Mouse (Mus musculus) layer of hippocampus, postnatal 36 days (tissue): ENCODE measurements around the gene Gm7247. TPM values are rescaled to one million over a fixed set of nuclear protein-coding genes. Genes with fewer than 3 reads are reported as not detected.
A peak's percentile ranks its signal among the peaks of the same experiment; 100 is the strongest.
"Not testable (repeated sequence)": the region's sequence is repeated elsewhere in the genome, so short reads cannot be mapped to it uniquely, and the experiment has no call there.

Source experiments
- DNase-seq, 2 experiments: peaks; one replicate each; pipeline ENCODE4 v3.0.0; 2022
- total RNA-seq, 2 experiments: library from RNA; stranded (reverse); gene quantifications; 2 replicates each; pipeline ENCODE4 v1.2.3; 2021

Gene Gm7247
- total RNA-seq = not detected

- no peak for DNase-seq
These were observed at the start of gene Gm7247 for GRCm38 (mm10) chr14:51361456-51361855. Gene Gm7247 (plus strand): TSS chr14:51361756.

DNA sequence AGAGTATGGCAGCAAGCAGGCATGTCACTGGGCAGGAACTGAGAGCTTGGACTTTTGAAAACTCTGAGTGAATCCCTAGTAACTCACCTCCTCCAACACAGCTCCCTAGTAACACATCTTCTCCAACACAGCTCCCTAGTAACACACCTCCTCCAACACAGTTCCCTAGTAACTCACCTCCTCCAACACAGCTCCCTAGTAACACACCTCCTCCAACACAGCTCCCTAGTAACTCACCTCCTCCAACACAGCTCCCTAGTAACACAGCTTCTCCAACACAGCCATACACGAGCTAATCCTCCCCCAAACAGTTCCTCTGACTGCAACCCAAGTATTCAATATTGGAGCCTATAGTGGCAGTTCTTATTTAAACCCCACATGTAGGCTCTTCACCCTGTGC, 37.6 kb upstream of the Gm7247 start:
- no peak for DNase-seq

GRCm38 (mm10) chr14:51346027-51346426, 15.5 kb upstream of the Gm7247 start:
- no peak for DNase-seq

GRCm38 (mm10) chr14:51358111-51358982, 3.2 kb upstream of the Gm7247 start:
- DNase-seq = peak; percentile 18 to 19

- DNase-seq = no peak
These were observed 21.2 kb downstream of the Gm7247 start for GRCm38 (mm10) chr14:51382805-51383204.

- DNase-seq = no peak
These were observed 22.8 kb downstream of the Gm7247 start for GRCm38 (mm10) chr14:51384351-51384750.

DNA sequence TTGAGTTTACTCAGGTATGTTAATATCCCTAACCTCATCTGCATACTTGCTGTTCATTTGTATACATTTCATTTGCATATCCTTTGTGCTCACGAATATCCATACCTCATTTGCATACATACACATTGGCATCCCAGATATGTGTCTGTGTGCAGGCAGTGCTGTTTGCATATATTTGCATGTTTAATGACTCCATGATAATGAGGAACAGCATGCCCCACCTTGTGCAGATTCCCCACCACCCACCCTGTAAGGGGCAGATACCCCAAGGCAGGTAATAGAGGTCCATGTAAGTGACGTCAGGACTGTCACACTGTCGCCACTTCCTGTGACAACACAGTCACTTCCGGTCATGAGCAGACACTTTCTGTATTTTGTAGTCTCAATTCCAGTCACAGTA, 24.2 kb downstream of the Gm7247 start:
- DNase-seq = no peak

DNA sequence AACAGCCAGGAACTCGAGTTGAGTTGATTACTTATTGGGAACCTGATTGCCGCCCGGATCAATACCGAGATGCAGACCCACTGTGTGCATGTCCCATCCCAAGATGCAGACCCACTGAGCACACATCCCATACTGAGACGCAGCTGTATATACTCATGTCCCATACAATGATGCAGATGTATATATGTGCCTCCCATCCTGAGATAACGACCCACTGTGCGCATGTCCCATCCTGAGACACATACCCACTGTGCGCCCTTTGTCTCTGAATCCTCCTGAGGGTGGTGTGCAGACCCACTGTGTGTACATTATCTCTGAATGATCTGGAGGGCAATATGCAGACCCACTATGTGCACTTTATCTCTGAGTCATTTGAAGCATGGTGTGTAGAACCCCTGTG, 26.2 kb downstream of the Gm7247 start:
- DNase-seq = no peak

GRCm38 (mm10) chr14:51388222-51388621, 26.7 kb downstream of the Gm7247 start:
- DNase-seq = no peak

- DNase-seq = no peak
These were observed 49.0 kb downstream of the Gm7247 start, which contains the start of gene Vmn2r88 for GRCm38 (mm10) chr14:51410520-51410919. Gene Vmn2r88 (plus strand): TSS chr14:51410820.

DNA sequence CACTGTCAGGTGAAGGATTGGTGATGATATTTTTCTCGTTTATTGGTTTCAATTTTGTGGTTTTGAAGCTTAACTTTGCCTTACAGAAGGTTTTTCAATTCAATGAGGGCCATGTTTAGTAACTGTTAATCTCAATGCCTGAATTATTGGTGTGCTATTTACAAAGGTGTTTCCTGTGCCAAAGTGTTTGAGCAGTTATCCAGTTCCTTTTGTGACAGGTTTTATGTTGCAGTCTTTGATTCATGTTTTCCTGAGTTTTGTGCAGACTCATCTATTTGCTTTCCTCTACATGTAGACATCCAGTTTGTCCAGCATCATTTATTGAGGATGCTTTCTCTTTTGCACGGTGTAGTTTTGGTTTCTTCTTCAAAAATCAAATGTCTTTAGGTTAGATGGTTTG, 62.3 kb downstream of the Gm7247 start:
- no peak for DNase-seq

DNA sequence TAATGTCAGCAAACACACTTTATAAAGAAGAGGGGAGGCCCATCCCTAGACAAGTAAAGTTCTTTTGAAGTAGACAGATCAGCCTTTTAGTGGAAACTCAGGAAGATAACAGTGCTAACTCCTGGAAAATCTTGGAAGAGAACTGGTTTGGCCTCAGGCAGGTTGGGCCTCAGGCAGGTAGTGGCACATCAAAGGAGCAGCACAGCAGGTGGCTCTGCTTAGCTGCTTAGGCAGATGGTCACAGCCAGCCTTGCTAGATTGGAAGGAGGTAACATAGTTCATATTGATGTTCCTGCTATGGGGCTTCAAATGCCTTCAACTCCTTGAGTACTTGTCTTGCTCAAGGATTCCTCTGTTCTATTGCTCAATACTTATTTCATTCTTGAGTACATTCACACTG, 68.6 kb downstream of the Gm7247 start:
- DNase-seq = not testable (repeated sequence)

DNA sequence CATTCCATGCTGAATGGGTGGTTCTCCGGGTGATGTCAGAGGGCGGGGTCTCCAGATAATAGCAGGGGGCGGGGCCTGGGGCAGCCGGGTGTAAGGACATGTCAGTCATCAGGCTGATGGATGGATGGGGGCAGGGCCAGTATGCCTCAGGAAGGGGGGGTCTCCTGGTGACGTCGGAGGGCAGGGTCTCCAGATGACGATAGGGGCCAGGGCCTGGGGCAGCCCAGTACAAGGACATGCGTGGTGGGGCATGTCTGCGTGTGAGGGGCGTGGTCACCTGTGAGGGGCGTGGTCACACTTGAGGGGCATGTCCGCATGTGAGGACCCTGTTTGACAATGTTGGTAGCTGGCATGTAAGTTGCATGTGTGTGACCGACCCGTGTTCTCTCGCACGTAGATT, 73.0 kb downstream of the Gm7247 start:
- no peak for DNase-seq

GRCm38 (mm10) chr14:51435020-51435419, 73.5 kb downstream of the Gm7247 start:
- DNase-seq = no peak

DNA sequence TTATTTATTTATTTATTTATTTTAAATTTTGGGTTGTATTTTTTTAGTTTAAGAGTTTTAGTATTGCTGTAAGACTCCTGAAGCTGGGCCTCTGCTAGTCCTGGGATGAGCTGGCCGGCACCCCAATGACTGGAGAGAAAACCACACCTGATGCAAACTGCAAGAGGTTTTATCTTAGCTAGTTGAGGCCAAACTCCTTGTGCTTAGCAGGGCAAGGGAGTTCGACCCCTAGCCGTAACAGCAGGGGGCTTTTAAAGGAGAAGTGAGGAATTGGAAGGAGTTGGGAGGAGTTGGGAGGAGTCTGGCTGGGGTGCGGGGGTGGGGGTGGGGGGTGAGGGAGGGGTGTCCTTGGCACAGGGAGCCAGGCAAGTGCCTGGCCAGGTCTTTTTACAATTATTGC, 77.4 kb downstream of the Gm7247 start:
- DNase-seq = no peak

DNA sequence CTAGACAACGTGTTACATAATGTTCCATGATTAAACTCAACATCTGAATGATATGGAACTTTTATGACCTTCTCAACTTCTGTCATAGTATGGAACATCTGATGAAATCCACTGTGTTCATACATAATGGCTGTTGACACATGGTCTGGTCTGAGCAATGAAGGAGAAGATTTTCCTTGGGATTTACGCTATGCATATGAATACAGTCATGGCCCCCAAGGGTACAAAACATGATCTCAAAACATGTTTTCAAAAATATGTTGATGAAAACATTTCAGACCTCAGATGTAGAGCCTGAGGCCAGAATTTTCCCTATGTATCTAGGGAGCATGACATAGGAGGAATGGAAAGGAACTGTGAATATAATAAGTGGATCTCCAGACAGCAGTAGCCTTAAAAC, 90.0 kb downstream of the Gm7247 start, which contains the start of gene Vmn2r89:
Gene Vmn2r89, plus strand, starts transcription at position 301 of the 400 bp plus-strand sequence.
- not testable (repeated sequence) for DNase-seq

DNA sequence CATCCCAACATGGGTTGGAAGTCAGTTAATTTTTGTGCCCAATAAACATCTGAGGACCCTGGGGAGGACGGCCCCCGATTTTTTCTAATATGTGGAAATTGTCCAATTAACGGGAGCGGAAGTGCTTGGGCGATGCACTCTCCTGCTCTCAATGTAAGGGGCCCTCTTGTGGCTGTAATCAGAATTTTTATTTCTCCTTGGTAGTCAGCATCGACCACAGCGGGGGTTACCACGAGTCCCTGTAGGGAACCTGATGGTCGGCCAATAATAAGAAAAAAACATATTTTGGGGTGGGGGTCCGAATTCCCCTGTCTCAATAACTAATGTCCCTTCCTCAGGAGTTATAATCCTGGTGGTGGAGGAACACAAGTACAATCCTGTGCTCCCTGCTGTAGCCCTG, 118.7 kb downstream of the Gm7247 start:
- not testable (repeated sequence) for DNase-seq

DNA sequence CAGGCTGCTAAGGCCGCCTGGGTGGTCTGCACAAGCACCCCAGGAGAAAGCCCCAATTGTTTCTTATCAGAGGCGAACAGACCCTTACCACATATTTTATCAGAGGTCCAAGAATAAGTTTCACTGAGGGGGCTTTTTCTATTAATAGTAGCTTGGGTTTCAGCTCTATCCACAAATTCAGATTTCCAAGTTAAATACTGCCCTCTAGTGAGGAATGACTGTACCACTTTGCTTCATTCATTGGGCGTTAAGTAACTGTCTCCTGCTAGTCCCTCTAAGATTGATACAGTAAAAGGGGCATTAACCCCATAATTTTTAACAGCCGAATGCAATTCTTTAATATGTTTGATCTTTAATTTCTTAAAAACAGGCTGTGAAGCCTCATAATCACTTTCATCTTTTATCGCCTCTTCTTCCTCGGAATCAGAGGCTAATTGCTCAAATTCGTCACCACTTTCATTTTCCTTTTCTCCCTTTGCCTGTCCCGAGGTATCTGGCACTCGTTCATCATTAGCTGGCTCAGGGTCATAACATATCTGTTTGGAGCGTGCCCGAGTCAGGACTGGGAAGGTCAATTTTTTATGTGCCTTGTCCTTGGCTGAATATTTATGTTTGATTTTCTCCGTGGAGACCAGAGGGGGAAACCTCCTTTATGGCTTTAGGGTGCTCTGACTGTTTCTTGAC, 119.9 kb downstream of the Gm7247 start:
- DNase-seq = not testable (repeated sequence)

- DNase-seq = no peak
These were observed 120.6 kb downstream of the Gm7247 start for GRCm38 (mm10) chr14:51482051-51482715.

GRCm38 (mm10) chr14:51482971-51483381, 121.4 kb downstream of the Gm7247 start:
- not testable (repeated sequence) for DNase-seq

DNA sequence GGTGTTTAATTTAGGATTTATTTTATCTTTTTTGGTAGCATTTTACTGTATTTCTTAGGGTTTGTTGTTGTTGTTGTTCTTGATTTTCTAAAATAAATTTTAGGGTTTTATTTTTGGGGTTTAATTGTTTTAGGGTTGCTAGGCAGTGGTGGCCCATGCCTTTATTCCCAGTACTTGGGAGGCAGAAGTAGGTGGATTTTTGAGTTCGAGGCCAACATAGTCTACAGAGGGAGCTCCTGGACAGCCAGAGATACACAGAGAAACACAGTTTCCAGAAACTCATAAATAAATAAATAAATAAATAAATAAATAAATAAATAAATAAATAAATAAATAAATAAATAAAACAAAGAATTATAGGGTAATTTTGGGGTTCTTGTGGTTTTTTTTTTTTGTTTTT, 122.1 kb downstream of the Gm7247 start:
- no peak for DNase-seq

DNA sequence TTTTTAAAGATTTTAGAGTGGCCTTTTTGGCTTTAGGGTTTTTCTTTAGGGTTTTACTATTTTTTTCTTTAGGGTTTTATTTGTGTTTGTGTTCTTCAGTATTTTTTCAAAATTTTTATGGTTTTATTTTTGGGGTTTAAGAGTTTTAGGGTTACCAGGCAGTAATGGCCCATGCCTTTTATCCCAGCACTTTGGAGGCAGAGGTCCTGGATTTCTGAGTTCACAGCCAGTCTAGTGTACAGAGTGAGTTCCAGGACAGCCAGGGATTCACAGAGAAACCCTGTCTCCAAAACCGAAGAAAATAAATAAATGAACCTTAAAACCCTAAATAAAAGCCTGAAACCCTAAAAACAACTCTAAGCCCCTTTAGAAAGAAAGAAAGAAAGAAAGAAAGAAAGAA, 124.6 kb downstream of the Gm7247 start:
- no peak for DNase-seq

DNA sequence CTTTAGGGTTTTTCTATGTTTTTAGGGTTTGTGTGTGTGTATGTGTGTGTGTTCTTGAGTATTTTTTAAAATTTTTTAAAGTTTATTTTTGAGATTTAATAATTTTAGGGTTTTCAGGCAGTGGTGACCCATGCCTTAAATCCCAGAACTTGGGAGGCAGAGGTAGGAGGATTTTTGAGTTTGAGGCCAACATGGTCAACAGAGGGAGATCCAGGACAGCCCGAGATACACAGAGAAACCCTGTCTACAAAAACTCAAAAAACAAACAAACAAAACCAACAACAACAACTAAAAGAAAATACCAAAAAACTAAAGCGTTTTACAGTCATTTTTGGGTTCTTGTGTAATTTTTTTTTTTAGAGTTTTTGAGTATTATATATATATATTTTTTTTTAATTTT, 134.2 kb downstream of the Gm7247 start:
- no peak for DNase-seq
